Mouse (Mus musculus): ENCODE results near the gene Chst10. TPM values are rescaled to one million over a fixed set of nuclear protein-coding genes. Genes with fewer than 3 reads are reported as not detected.

Chst10 gene
- polyA plus RNA-seq (2015; fragmentation: Nextera tagmentation; extraction: Ambion mirVana) = 54.7 and 58.8 TPM in 2 replicates

GRCm38 (mm10) chr1:38897431-38898248 is at the start of gene Chst10:
TSS of gene Chst10 (minus strand) at chr1:38898161.
- H3K9ac ChIP-seq = peak within 1 kb of the TSS; percentile 81
- no peaks in the 10 kb centered on the region for H3K9me3 ChIP-seq
- peak within 1 kb of the TSS; percentile 78 for H3K4me3 ChIP-seq
- H3K27ac ChIP-seq (replicated peaks) = peak within 1 kb of the TSS; percentile 93
- H3K4me1 ChIP-seq (replicated peaks) = peaks cover 51% of the 10 kb centered on the region
- no peaks in the 10 kb centered on the region for H3K36me3 ChIP-seq
- peak; percentile 89 for ATAC-seq (ENCODE audit: low FRiP score, low read depth)
- H3K4me2 ChIP-seq = peak within 1 kb of the TSS; percentile 59
- under 1% methylated on average over 67 of the region's 67 CpGs for WGBS
- no peaks in the 10 kb centered on the region for H3K27me3 ChIP-seq

DNA sequence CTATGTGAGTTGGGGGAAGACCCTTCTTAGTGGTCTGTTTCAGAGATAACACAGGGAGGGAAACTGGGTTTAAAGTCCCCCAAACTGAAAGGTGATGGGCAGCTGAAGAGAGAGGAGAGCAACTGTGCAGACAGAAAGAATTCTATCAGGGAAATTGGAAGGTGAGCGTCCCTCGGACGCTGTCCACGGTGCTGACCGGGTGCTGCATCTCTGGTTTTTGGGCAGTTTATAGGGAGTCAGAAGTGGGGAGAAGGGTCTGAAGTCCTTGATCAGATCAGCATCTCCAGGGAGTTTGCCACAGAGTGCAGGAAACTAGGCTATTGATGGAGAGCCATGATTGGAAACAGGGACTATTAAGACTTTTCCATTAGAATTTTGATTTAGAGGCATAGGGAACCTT is 41.6 kb upstream of the Chst10 start:
- Histone ChIP-seq H3K36me3 (no peaks in the 10 kb centered on the region), H3K4me3 (no peak overlapping the region), H3K9ac (no peak overlapping the region), H3K9me3 (no peaks in the 10 kb centered on the region), H3K4me1 (replicated peaks) (no peaks in the 10 kb centered on the region), H3K27me3 (no peaks in the 10 kb centered on the region), H3K4me2 (no peak overlapping the region), H3K27ac (replicated peaks) (no peak overlapping the region)
- no peak for ATAC-seq (ENCODE audit: low FRiP score, low read depth)
- WGBS = 6% methylated on average over 5 of the region's 5 CpGs

DNA sequence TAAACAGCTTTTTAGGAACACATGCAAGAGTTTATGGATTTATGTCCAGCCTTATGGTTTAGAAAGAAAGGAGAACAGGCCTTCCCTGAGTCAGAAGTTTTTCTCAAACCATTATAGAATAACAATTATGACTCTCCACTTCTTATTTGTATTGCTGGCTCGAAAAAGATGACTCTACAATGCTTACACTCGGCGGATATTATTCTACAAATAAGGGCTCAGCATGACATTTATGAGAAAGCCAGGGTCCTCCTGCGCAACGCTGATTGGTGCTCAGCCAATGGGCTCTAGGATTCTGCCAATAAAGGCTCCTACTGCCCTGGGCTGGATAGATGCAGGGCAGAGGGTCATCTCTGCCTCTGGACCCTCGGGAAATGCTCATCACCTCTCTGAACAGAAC is 40.9 kb upstream of the Chst10 start, which contains the start of gene Nms:
Gene Nms (plus strand): TSS at position 301 of the 400 bp plus-strand sequence.
- Histone ChIP-seq H3K4me2 (no peak within 1 kb of the TSS), H3K27me3 (no peaks in the 10 kb centered on the region), H3K4me3 (no peak within 1 kb of the TSS), H3K27ac (replicated peaks) (no peak within 1 kb of the TSS), H3K36me3 (no peaks in the 10 kb centered on the region), H3K9ac (no peak within 1 kb of the TSS), H3K9me3 (no peaks in the 10 kb centered on the region), H3K4me1 (replicated peaks) (no peaks in the 10 kb centered on the region)
- 66% methylated on average over 6 of the region's 6 CpGs for WGBS
- no peak for ATAC-seq (ENCODE audit: low FRiP score, low read depth)

- 28% methylated on average over 6 of the region's 6 CpGs for WGBS
Measured at GRCm38 (mm10) chr1:38936780-38937179, 38.8 kb upstream of the Chst10 start.

GRCm38 (mm10) chr1:38934668-38935067 is 36.7 kb upstream of the Chst10 start:
- no peaks in the 10 kb centered on the region for H3K9me3 ChIP-seq
- H3K27ac ChIP-seq (replicated peaks) = no peak overlapping the region
- no peak for ATAC-seq (ENCODE audit: low FRiP score, low read depth)
- no peaks in the 10 kb centered on the region for H3K36me3 ChIP-seq
- no peak overlapping the region for H3K9ac ChIP-seq
- no peak overlapping the region for H3K4me3 ChIP-seq
- H3K4me1 ChIP-seq (replicated peaks) = no peaks in the 10 kb centered on the region
- WGBS = 29% methylated on average over 5 of the region's 5 CpGs
- H3K4me2 ChIP-seq = no peak overlapping the region
- H3K27me3 ChIP-seq = no peaks in the 10 kb centered on the region

More at GRCm38 (mm10) chr1:38936780-38937179, 38.8 kb upstream of the Chst10 start:
- no peaks in the 10 kb centered on the region for H3K36me3 ChIP-seq
- ATAC-seq (ENCODE audit: low FRiP score, low read depth) = no peak
- H3K9ac ChIP-seq = no peak overlapping the region
- H3K4me2 ChIP-seq = no peak overlapping the region
- H3K9me3 ChIP-seq = no peaks in the 10 kb centered on the region
- no peaks in the 10 kb centered on the region for H3K27me3 ChIP-seq
- no peak overlapping the region for H3K27ac ChIP-seq (replicated peaks)
- H3K4me1 ChIP-seq (replicated peaks) = no peaks in the 10 kb centered on the region
- H3K4me3 ChIP-seq = no peak overlapping the region

- WGBS = 78% methylated on average over 8 of the region's 8 CpGs
- H3K4me2 ChIP-seq = no peak overlapping the region
- ATAC-seq (ENCODE audit: low FRiP score, low read depth) = no peak
- H3K9me3 ChIP-seq = no peaks in the 10 kb centered on the region
- no peak overlapping the region for H3K4me3 ChIP-seq
- H3K4me1 ChIP-seq (replicated peaks) = no peaks in the 10 kb centered on the region
- H3K27ac ChIP-seq (replicated peaks) = no peak overlapping the region
- no peak overlapping the region for H3K9ac ChIP-seq
- no peaks in the 10 kb centered on the region for H3K27me3 ChIP-seq
- no peaks in the 10 kb centered on the region for H3K36me3 ChIP-seq
Measured at GRCm38 (mm10) chr1:38930767-38931166, 32.8 kb upstream of the Chst10 start.

DNA sequence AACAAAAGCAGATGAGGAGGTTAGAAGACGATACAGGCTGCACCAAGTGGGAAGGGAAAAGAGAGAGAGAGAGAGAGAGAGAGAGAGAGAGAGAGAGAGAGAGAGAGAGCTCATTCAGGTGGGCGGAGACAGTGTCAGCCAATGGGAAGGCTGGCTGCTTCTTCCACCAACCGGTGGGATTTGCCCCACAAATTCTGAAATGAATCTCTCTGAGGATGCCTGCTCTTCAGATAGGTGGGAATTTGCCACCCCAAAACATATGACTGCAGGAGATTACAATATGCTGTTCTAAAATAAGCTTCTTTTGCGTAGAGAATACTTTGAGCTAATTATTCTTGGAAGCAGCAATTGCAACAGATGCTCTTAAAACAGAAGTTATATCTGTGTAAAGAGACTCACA is 31.5 kb upstream of the Chst10 start:
- ATAC-seq (ENCODE audit: low FRiP score, low read depth) = no peak
- Histone ChIP-seq H3K27ac (replicated peaks) (no peak overlapping the region), H3K4me1 (replicated peaks) (no peaks in the 10 kb centered on the region), H3K36me3 (no peaks in the 10 kb centered on the region), H3K9ac (no peak overlapping the region), H3K27me3 (no peaks in the 10 kb centered on the region), H3K4me2 (no peak overlapping the region), H3K9me3 (no peaks in the 10 kb centered on the region), H3K4me3 (no peak overlapping the region)
- 64% methylated on average over 4 of the region's 4 CpGs for WGBS

GRCm38 (mm10) chr1:38928996-38929395 is 31.0 kb upstream of the Chst10 start:
- no peak for ATAC-seq (ENCODE audit: low FRiP score, low read depth)
- no peaks in the 10 kb centered on the region for H3K36me3 ChIP-seq
- H3K4me1 ChIP-seq (replicated peaks) = no peaks in the 10 kb centered on the region
- H3K9me3 ChIP-seq = no peaks in the 10 kb centered on the region
- H3K9ac ChIP-seq = no peak overlapping the region
- no peaks in the 10 kb centered on the region for H3K27me3 ChIP-seq
- WGBS = 84% methylated on average over 4 of the region's 4 CpGs
- H3K4me2 ChIP-seq = no peak overlapping the region
- H3K4me3 ChIP-seq = no peak overlapping the region
- no peak overlapping the region for H3K27ac ChIP-seq (replicated peaks)

- ATAC-seq (ENCODE audit: low FRiP score, low read depth) = no peak
- Histone ChIP-seq H3K4me2 (no peak overlapping the region), H3K27me3 (no peaks in the 10 kb centered on the region), H3K27ac (replicated peaks) (no peak overlapping the region), H3K4me1 (replicated peaks) (no peaks in the 10 kb centered on the region), H3K4me3 (no peak overlapping the region), H3K9ac (no peak overlapping the region), H3K9me3 (no peaks in the 10 kb centered on the region), H3K36me3 (no peaks in the 10 kb centered on the region)
- WGBS = 80% methylated on average over 2 of the region's 2 CpGs
Measured at GRCm38 (mm10) chr1:38903985-38904384, 6.0 kb upstream of the Chst10 start.

GRCm38 (mm10) chr1:38902571-38902970 is 4.6 kb upstream of the Chst10 start:
- no peak overlapping the region for H3K4me3 ChIP-seq
- H3K4me1 ChIP-seq (replicated peaks) = peaks cover 4% of the 10 kb centered on the region
- no peaks in the 10 kb centered on the region for H3K27me3 ChIP-seq
- no peaks in the 10 kb centered on the region for H3K36me3 ChIP-seq
- no peak for ATAC-seq (ENCODE audit: low FRiP score, low read depth)
- no peak overlapping the region for H3K4me2 ChIP-seq
- H3K9ac ChIP-seq = no peak overlapping the region
- no peaks in the 10 kb centered on the region for H3K9me3 ChIP-seq
- H3K27ac ChIP-seq (replicated peaks) = no peak overlapping the region
- 67% methylated on average over 5 of the region's 5 CpGs for WGBS

DNA sequence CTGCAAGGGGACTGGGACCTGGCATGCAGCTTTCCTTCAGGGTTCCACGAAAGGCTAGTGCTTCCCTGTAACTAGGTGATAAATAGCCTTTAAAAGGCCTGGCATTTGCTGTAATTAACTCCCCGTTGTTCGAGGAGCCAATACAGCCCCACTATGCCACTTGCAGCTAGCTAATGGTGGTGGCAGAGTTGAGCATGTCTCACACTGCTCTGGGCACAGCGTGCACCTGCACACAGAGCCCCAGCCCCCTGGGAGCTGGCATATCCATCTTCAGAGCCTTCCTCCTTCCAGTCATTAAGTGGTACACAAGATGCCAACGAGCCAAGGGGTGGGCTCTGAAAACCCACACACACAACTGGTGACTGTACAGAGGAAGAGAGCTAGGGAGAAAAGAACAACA is 4.9 kb downstream of the Chst10 start:
- peaks cover 18% of the 10 kb centered on the region for H3K36me3 ChIP-seq
- peaks cover 50% of the 10 kb centered on the region for H3K4me1 ChIP-seq (replicated peaks)
- no peaks in the 10 kb centered on the region for H3K9me3 ChIP-seq
- no peak overlapping the region for H3K4me3 ChIP-seq
- H3K27ac ChIP-seq (replicated peaks) = peak overlapping the region; percentile 66
- ATAC-seq (ENCODE audit: low FRiP score, low read depth) = peak; percentile 44; the same call in 1 of the 2 replicates
- peak overlapping the region; percentile 33; the same call in 1 of the 2 replicates for H3K4me2 ChIP-seq
- H3K9ac ChIP-seq = peak overlapping the region; percentile 6; the same call in 1 of the 2 replicates
- WGBS = 26% methylated on average over 5 of the region's 5 CpGs
- H3K27me3 ChIP-seq = no peaks in the 10 kb centered on the region

DNA sequence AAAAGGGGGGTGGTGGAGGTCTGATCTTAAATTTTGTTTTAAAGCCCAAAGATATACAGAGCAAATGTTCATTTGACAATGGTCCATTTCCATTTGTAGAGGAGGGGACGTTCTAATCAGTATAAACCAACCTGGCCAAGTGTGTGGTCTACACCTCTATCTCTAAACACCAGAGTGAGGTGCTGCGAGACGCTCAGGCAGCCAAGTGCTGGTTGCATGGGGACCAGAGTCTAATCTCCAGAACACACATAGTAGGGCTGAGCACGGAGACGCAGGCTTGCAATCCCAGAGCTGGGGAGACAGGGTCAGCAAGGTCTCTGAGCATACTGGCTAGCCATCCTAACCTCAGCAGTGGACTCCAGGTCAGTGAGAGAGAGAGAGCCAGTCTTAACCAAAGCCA is 6.5 kb downstream of the Chst10 start:
- WGBS = 90% methylated on average over 5 of the region's 5 CpGs
- no peak for ATAC-seq (ENCODE audit: low FRiP score, low read depth)
- H3K9ac ChIP-seq = no peak overlapping the region

More for the DNA sequence above, 6.5 kb downstream of the Chst10 start:
- peaks cover 41% of the 10 kb centered on the region for H3K4me1 ChIP-seq (replicated peaks)
- no peaks in the 10 kb centered on the region for H3K9me3 ChIP-seq
- H3K4me3 ChIP-seq = no peak overlapping the region
- no peaks in the 10 kb centered on the region for H3K27me3 ChIP-seq
- H3K27ac ChIP-seq (replicated peaks) = no peak overlapping the region
- H3K36me3 ChIP-seq = peaks cover 18% of the 10 kb centered on the region
- H3K4me2 ChIP-seq = no peak overlapping the region

Measured in hindbrain, embryonic 15.5 days (tissue).